Mouse (Mus musculus) bone marrow, adult 2 months (tissue): ENCODE measurements around the gene Gna14.

Experiments used
- CTCF ChIP-seq: fragments of 200-500 bp; IDR thresholded peaks from 2 replicates; pipeline ENCODE4 v1.5.1; 2011; ENCODE audit warnings: low read length, control low read depth; ENCODE audit not compliant: control insufficient read depth, insufficient read depth
- POLR2A ChIP-seq: fragments of 200-500 bp; IDR thresholded peaks from 2 replicates; pipeline ENCODE4 v1.6.1; 2011; ENCODE audit warnings: low read depth, mild to moderate bottlenecking, control low read depth, low read length, borderline replicate concordance; ENCODE audit not compliant: control insufficient read depth

GRCm38 (mm10) chr19:16482047-16482446, 46.5 kb downstream of the Gna14 start:
- TF ChIP-seq POLR2A (no peak), CTCF (no peak)
